Mouse (Mus musculus): ENCODE data around the gene Ssna1.

The Ssna1 gene

DNA sequence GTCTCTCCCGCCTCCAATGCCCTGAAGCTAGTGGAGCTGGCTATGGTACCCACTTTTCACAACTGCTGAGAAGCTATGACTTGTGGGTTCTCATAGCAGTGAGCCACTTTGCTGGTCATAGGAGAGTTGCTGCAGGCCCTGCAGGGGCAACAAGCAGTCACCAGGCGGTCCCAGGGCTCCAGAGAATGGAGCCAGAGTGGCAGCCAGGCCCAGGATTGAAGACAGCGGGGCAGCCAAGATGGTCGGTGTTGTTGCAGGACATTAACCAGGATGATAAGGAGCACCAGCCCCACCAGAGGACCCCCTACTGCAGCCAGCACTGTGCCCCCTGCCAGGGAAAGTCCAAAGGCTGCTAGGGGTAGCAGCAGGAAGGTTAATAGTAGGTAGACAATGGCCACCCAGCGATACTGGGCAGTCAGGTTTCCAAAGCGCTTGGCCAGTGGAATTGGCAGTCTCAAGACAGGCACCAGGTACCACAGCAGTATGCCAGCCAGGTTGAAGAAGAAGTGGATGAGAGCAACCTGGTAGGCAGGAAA, 43.2 kb downstream of the Ssna1 start:
- DNase-seq: no peak

DNA sequence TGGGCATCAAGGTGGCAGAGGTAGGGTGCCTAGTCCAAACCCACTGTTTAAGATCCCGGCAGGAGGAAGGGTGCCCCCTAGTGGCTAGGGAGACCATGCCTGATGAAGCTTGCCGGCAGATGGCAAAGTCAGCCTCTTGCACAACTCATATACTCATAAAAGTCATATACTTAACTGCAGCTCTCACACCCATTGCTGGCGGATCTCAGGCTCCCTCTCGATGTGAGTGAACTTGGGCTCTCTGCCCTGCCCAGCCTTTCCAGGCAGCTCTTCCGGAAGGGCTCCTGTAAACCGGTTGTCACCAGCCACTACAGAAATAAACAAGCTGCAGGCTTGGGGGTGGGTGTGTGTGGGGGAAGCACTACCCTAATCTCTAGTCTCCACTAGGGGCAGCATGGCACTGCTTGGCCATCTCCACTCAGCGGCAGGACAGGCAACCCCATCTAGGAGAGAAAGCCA, 43.8 kb downstream of the Ssna1 start:
- peak; percentile 94 to 95 for DNase-seq

DNA sequence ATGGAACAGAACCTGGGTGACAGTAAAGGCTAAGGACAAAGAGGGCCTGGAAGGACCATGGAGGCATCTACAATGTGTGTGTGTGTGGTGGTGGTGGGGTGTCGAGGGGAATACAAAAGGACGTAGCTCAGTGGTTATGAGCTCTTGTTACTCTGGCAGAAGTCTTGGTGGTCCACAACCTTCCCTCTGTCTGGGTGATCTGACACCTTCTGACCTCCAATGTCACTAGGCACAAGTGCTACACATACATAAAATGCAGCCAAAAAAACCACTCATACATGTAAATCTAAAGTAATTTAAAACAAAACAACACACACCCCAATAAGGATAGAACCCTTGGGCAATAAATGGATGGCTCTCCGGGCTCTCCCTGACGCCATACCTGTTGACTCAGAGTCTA, 44.8 kb downstream of the Ssna1 start:
- no peak for DNase-seq

DNA sequence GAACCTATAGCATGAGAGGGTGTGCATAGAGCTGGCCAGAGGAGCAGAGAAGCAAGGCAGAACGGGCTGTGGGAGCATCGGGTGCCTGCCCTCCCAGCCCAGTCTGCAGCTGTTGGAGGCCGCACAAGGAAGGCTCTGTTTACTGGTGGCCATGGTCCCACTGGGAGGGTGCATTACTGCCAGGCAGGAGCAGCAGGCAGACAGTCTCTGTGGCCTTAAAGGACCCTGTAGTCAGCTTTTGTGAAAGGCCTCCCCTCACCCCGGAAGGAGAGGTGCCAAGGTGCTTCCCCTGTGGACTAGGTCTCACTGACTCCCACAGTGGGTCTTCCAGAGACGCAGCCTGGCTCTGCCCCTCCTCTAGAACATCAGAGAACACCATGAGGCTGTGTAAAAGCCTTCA, 45.4 kb downstream of the Ssna1 start:
- DNase-seq: no peak

DNA sequence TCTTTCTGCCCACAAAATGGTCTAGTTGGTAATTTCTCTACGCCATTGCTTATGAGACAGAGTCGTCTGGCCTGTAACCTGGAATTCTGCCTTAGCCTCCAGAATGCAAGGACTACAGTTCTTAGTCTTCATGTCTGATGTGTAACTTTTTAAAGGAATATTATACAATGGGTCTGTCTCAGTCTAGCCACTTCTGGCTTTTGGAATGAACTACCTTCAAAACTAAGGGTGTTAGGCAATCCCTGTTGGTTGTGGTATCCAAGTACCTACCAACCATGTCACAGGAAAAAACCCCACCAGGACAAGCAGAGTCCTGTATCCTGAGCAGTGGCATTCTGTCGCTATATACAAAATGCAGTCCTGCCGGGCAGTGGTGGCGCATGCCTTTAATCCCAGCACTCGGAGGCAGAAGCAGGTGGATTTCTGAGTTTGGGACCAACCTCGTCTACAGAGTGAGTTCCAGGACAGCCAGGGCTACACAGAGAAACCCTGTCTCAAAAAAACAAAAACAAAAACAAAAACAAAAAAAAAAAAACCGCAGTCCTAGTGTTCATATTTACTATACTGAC, 46.3 kb downstream of the Ssna1 start:
- DNase-seq: no peak

DNA sequence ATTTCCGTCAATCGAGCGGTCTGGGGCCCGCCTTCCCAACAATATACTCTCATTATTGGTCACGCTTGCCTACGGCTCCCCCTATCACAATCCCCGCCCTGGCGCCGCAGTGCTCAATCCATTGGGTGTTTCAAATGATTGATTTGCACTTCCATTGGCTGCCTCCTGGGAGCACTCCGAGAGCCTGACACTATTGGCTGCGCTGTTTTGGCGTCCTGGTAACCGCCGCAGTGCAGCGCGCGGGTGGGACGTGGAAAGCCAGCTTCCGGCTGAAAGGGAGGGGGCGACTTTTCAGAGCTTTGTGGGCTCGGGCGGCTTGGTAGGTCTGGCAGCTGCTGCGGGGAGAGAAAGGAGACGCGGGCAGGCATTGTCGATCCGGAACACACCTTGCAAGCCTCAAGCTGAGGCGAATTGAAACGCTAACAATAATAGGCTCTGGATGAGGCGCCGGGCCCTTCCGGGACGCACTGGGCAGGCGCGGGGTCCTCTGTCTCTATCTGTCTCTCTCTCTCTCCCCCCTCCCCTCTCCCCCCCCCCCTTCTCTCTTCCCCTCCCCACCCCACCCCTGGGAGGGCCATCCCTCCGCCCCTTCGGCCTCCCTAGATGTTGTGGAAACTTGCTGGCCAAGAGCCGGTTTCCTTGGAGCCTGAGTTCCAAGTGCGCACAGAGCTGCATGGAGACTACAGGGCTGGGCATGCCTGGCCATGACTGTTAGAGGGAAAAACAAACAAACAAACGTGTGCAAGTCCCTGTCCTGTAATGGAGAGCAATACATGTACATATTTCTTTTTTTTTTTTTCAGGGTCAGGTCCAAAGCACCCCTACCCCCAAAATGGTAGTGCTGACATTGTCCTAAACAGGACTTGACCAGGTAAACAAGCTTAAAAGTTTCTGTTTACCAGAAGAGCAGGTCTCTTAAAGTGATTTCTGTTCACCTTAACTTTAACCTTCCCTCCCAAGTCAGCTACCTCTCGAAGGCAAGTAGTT, 47.2 kb downstream of the Ssna1 start:
- DNase-seq: peak; percentile 96 to 100

DNA sequence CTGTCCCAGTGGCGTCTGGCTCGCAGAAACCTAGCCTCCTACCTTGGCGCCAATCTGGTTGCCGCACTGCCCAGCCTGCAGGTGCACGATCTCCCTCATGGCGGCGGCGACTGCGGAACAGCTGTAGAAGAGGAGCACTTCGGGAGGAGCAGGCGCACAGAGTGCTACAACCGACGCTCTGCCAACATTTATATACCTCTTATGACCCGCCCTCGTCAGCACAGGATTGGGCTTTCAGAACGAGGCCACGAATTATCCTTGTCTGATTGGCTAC, 47.8 kb downstream of the Ssna1 start, which contains the start of gene Tubb4b:
Gene Tubb4b, minus strand, starts transcription at position 211 of the 274 bp plus-strand sequence.
- no peak for DNase-seq

DNA sequence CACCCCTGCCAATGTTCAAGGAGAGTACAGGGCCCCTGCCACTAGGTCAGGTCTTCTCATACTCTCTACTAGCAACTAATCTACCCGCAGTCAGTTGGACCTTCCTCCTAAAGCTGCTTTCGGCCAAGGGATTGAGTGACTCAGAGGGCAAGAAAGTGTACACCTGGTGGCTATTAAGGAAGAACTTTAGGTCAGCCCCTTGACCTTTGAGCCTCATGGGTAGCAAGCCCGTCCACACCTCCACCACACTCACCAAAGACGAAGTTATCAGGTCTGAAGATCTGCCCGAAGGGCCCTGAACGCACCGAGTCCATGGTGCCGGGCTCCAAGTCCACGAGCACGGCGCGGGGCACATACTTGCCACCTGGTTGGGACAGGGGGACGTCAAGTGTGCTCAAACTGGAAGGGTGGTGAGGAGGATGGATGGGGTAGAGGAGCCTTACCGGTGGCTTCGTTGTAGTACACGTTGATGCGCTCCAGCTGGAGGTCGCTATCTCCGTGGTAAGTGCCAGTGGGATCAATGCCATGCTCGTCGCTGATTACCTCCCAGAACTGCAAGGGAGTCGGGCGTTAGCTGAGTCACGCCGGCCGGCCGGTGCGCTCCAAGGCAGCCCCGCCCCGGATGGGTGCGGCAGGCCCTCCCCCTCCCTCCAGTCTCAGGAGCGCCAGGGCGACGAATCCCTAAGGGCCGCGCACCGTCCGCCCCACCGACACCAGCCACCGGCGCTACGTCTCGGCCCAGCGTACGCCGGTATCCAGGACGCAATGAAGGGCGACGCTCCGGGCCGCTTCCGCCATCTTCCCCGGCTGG, 48.4 kb downstream of the Ssna1 start:
- DNase-seq: peak; percentile 89 to 90

DNA sequence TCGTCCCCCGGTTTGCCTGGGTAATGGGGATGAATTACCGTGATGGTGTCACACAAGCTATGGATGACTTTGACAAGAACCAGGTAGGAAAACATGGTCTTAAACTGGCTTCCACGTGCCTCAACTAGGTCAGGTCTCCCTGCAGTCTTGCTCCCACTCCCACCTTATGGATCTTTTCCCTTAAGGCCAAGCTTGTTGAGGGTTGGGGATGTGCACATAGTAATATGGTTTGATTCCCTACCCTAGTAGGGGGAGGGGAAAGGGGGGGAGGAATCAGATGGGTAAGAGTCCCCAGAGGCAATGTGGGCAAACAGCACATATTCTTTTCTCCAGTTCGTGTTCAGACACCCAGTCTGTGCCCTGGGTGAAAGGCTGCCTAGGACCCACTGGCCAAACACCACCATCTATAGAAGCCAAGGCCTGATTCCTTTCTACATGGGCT, 50.9 kb downstream of the Ssna1 start:
- no peak for DNase-seq
